Mouse (Mus musculus) liver, embryonic 16.5 days (tissue): ENCODE data around the gene Eif4a1. TPM values are rescaled to one million over a fixed set of nuclear protein-coding genes. Genes with fewer than 3 reads are reported as not detected.

Source experiments
- ATAC-seq: fragments of 200-750 bp; cut with Nextera tagmentation; 2 replicates; pipeline ENCODE4 v1.8.0; 2017; ENCODE audit warnings: low read depth, mild to moderate bottlenecking, moderate number of reproducible peaks, moderate library complexity
- H3K27ac ChIP-seq: fragments of 300-500 bp; sonication (generic); 2 replicates; pipeline ENCODE4 v1.5.1; 2014; ENCODE audit warnings: mild to moderate bottlenecking, low read length
- H3K27me3 ChIP-seq: fragments of 300-500 bp; sonication (generic); 2 replicates; pipeline ENCODE4 v1.6.1; 2014; ENCODE audit warnings: low read depth, low read length, mixed read lengths; ENCODE audit not compliant: control insufficient read depth, insufficient read depth
- H3K36me3 ChIP-seq: fragments of 300-500 bp; sonication (generic); 2 replicates; pipeline ENCODE4 v1.6.1; 2014; ENCODE audit warnings: mild to moderate bottlenecking; ENCODE audit not compliant: control insufficient read depth, insufficient read depth
- H3K4me1 ChIP-seq: fragments of 300-500 bp; sonication (generic); 2 replicates; pipeline ENCODE4 v1.6.1; 2014; ENCODE audit warnings: low read depth, low read length, mixed read lengths; ENCODE audit not compliant: control insufficient read depth
- H3K4me2 ChIP-seq: fragments of 300-500 bp; sonication (generic); 2 replicates; pipeline ENCODE4 v1.6.1; 2014; ENCODE audit warnings: low read depth, low read length, mixed read lengths
- H3K4me3 ChIP-seq: fragments of 300-500 bp; sonication (generic); 2 replicates; pipeline ENCODE4 v1.5.1; 2014; ENCODE audit warnings: low read depth, mild to moderate bottlenecking, low read length
- H3K9ac ChIP-seq: fragments of 300-500 bp; sonication (generic); 2 replicates; pipeline ENCODE4 v1.6.1; 2014; ENCODE audit warnings: low read depth, low read length
- H3K9me3 ChIP-seq: fragments of 300-500 bp; sonication (generic); replicated peaks from 2 replicates; pipeline ENCODE4 v1.6.1; 2016; ENCODE audit warnings: low read length; ENCODE audit not compliant: control insufficient read depth
- WGBS: fragments of 180-500 bp; shearing (Covaris S2); extraction: QIAGEN DNeasy Blood & Tissue Kit; methylation state at CpG from one replicate; pipeline ENCODE4 v1.1.7; 2014; ENCODE audit not compliant: insufficient replicate concordance; 5-methylcytosine and 5-hydroxymethylcytosine counted together
- polyA plus RNA-seq: library from polyadenylated mRNA; unstranded; fragments of >200 nt; fragmentation: Nextera tagmentation; extraction: Ambion mirVana; gene quantifications from 2 replicates; pipeline ENCODE4 v1.2.1, GENCODE M21; 2015

Gene Eif4a1
- polyA plus RNA-seq, 1 experiment from 2014 or later: 223 TPM

GRCm38 (mm10) chr11:69670786-69671725 lies 1.2 kb downstream of the Eif4a1 start:
- Histone ChIP-seq H3K27me3 (no peaks in the 10 kb centered on the region), H3K27ac (peak overlapping the region; percentile 97), H3K4me2 (peak overlapping the region; percentile 78), H3K4me3 (peak overlapping the region; percentile 97), H3K9ac (peak overlapping the region; percentile 98), H3K4me1 (peaks cover 22% of the 10 kb centered on the region), H3K9me3 (no peaks in the 10 kb centered on the region), H3K36me3 (peaks cover 62% of the 10 kb centered on the region)
- under 1% methylated on average over 55 of the region's 61 CpGs for WGBS
- ATAC-seq: peak; percentile 68

- Histone ChIP-seq H3K4me3 (no peak overlapping the region), H3K9ac (no peak overlapping the region), H3K4me1 (peaks cover 28% of the 10 kb centered on the region), H3K4me2 (no peak overlapping the region), H3K9me3 (no peaks in the 10 kb centered on the region), H3K27me3 (no peaks in the 10 kb centered on the region), H3K36me3 (peaks cover 45% of the 10 kb centered on the region), H3K27ac (no peak overlapping the region)
- 76% methylated on average over 3 of the region's 3 CpGs for WGBS
- ATAC-seq: no peak
Measured at GRCm38 (mm10) chr11:69666665-69667005, 5.6 kb downstream of the Eif4a1 start.

GRCm38 (mm10) chr11:69665961-69666664 lies 6.1 kb downstream of the Eif4a1 start, which contains the start of gene Cd68:
Cd68 (minus strand) TSS chr11:69666153.
- Histone ChIP-seq H3K9me3 (no peaks in the 10 kb centered on the region), H3K4me2 (no peak within 1 kb of the TSS; the same call in 1 of the 2 replicates), H3K27me3 (no peaks in the 10 kb centered on the region), H3K36me3 (peaks cover 45% of the 10 kb centered on the region), H3K9ac (no peak within 1 kb of the TSS), H3K4me1 (peaks cover 33% of the 10 kb centered on the region), H3K27ac (peak within 1 kb of the TSS; percentile 45), H3K4me3 (no peak within 1 kb of the TSS)
- ATAC-seq: no peak
- WGBS: 22% methylated on average over 7 of the region's 7 CpGs

- no peak overlapping the region; the same call in 1 of the 2 replicates for H3K4me2 ChIP-seq
- H3K9ac ChIP-seq: no peak overlapping the region
- peaks cover 42% of the 10 kb centered on the region for H3K36me3 ChIP-seq
- ATAC-seq: no peak
- peaks cover 34% of the 10 kb centered on the region for H3K4me1 ChIP-seq
- H3K27me3 ChIP-seq: no peaks in the 10 kb centered on the region
- H3K4me3 ChIP-seq: no peak overlapping the region
- no peaks in the 10 kb centered on the region for H3K9me3 ChIP-seq
- WGBS: 64% methylated on average over 9 of the region's 9 CpGs
- H3K27ac ChIP-seq: peak overlapping the region; percentile 45
Measured at GRCm38 (mm10) chr11:69665457-69665960, 6.7 kb downstream of the Eif4a1 start.

- Histone ChIP-seq H3K4me2 (no peak overlapping the region), H3K9ac (no peak overlapping the region), H3K4me1 (peaks cover 28% of the 10 kb centered on the region), H3K4me3 (no peak overlapping the region), H3K36me3 (peaks cover 35% of the 10 kb centered on the region), H3K9me3 (no peaks in the 10 kb centered on the region), H3K27me3 (no peaks in the 10 kb centered on the region), H3K27ac (0 out of 2 replicates have a peak overlapping the region, but pooled peaks have one; percentile 31)
- no peak for ATAC-seq
- WGBS: 85% methylated on average over 7 of the region's 7 CpGs
Measured at GRCm38 (mm10) chr11:69664841-69665240, 7.4 kb downstream of the Eif4a1 start.

GRCm38 (mm10) chr11:69663795-69664194 lies 8.4 kb downstream of the Eif4a1 start:
- ATAC-seq: no peak
- Histone ChIP-seq H3K27me3 (no peaks in the 10 kb centered on the region), H3K27ac (no peak overlapping the region; the same call in 1 of the 2 replicates), H3K9ac (no peak overlapping the region), H3K36me3 (peaks cover 25% of the 10 kb centered on the region), H3K9me3 (no peaks in the 10 kb centered on the region), H3K4me2 (peak overlapping the region; percentile 86; the same call in 1 of the 2 replicates), H3K4me1 (peaks cover 22% of the 10 kb centered on the region), H3K4me3 (no peak overlapping the region)
- WGBS: 72% methylated on average over 6 of the region's 6 CpGs

- Histone ChIP-seq H3K4me1 (peaks cover 22% of the 10 kb centered on the region), H3K27me3 (no peaks in the 10 kb centered on the region), H3K9ac (peak overlapping the region; percentile 76), H3K4me2 (peak overlapping the region; percentile 86), H3K9me3 (no peaks in the 10 kb centered on the region), H3K4me3 (peak overlapping the region; percentile 76), H3K27ac (peak overlapping the region; percentile 96), H3K36me3 (peaks cover 23% of the 10 kb centered on the region)
- ATAC-seq: no peak
- WGBS: 69% methylated on average over 13 of the region's 13 CpGs
Measured at GRCm38 (mm10) chr11:69662967-69663671, 9.1 kb downstream of the Eif4a1 start.

- H3K4me2 ChIP-seq: peak within 1 kb of the TSS; percentile 86
- peaks cover 22% of the 10 kb centered on the region for H3K4me1 ChIP-seq
- peak within 1 kb of the TSS; percentile 76 for H3K9ac ChIP-seq
- peak; percentile 95 for ATAC-seq
- WGBS: 0% methylated on average over 48 of the region's 48 CpGs
- peaks cover 22% of the 10 kb centered on the region for H3K36me3 ChIP-seq
- H3K4me3 ChIP-seq: peak within 1 kb of the TSS; percentile 76
- no peaks in the 10 kb centered on the region for H3K9me3 ChIP-seq
- no peaks in the 10 kb centered on the region for H3K27me3 ChIP-seq
- peak within 1 kb of the TSS; percentile 96 for H3K27ac ChIP-seq
Measured at GRCm38 (mm10) chr11:69662213-69662966, 9.8 kb downstream of the Eif4a1 start, which contains the start of gene Mpdu1. Mpdu1 (minus strand) TSS chr11:69662642.
